Mouse (Mus musculus) naive thymus-derived CD4-positive, alpha-beta T cell, adult 5 months (primary cell): Measurements from ENCODE around the gene Dis3. TPM values are rescaled to one million over a fixed set of nuclear protein-coding genes. Genes with fewer than 3 reads are reported as not detected.

ENCODE experiments used
- polyA plus RNA-seq: library from polyadenylated mRNA; unstranded; fragments of 100-300 nt; shearing (Covaris generic); gene quantifications from one replicate; pipeline ENCODE4 v1.2.1, GENCODE M21; 2017

Gene Dis3
- polyA plus RNA-seq: 38.3 TPM

GRCm38 (mm10) chr14:99099267-99099966, at the start of gene Dis3, which contains the start of gene Pibf1:
Dis3 (minus strand) TSS chr14:99099770.
Pibf1 (plus strand) TSS chr14:99099424.

GRCm38 (mm10) chr14:99046031-99046781, 53.4 kb downstream of the Dis3 start, which contains the start of the genes Mzt1 and Bora:
Mzt1 (minus strand) TSS chr14:99046134.
Bora (plus strand) TSS chr14:99046222.

Other genes with a start within 250 kb of the Dis3 start
- 5.3 TPM for gene Rpl36a-ps1, start 105.5 kb downstream of the Dis3 start, polyA plus RNA-seq
- 57.6 TPM for gene Mzt1, start 53.6 kb downstream of the Dis3 start, polyA plus RNA-seq
- gene Bora, start 53.5 kb downstream of the Dis3 start, polyA plus RNA-seq: 31.6 TPM
- gene Pibf1, start 346 bp downstream of the Dis3 start, polyA plus RNA-seq: 18.5 TPM
- 0.21 TPM for gene Klf5, start 198.9 kb upstream of the Dis3 start, polyA plus RNA-seq